Mouse (Mus musculus) embryonic facial prominence, embryonic 12.5 days (tissue): ENCODE data around the gene Glipr1l2. TPM values are rescaled to one million over a fixed set of nuclear protein-coding genes. Genes with fewer than 3 reads are reported as not detected.
A peak's percentile ranks its signal among the peaks of the same experiment; 100 is the strongest.

Experiments
- ATAC-seq: fragments of 200-750 bp; cut with Nextera tagmentation; 2 replicates; pipeline ENCODE4 v1.8.0; 2017; ENCODE audit not compliant: insufficient number of reproducible peaks, insufficient read depth, low FRiP score, low TSS enrichment
- H3K27ac ChIP-seq: fragments of 300-500 bp; sonication (generic); 2 replicates; pipeline ENCODE4 v1.5.1; 2016; ENCODE audit warnings: mild to moderate bottlenecking
- H3K27me3 ChIP-seq: fragments of 300-500 bp; sonication (generic); 2 replicates; pipeline ENCODE4 v1.6.1; 2016; ENCODE audit warnings: mild to moderate bottlenecking, moderate library complexity
- H3K36me3 ChIP-seq: fragments of 300-500 bp; sonication (generic); 2 replicates; pipeline ENCODE4 v1.6.1; 2016; ENCODE audit warnings: mild to moderate bottlenecking
- H3K4me1 ChIP-seq: fragments of 300-500 bp; sonication (generic); 2 replicates; pipeline ENCODE4 v1.6.1; 2016
- H3K4me2 ChIP-seq: fragments of 300-500 bp; sonication (generic); replicated peaks from 2 replicates; pipeline ENCODE4 v1.6.1; 2016; ENCODE audit warnings: mild to moderate bottlenecking, moderate library complexity
- H3K4me3 ChIP-seq: fragments of 300-500 bp; sonication (generic); 2 replicates; pipeline ENCODE4 v1.5.1; 2016; ENCODE audit warnings: mild to moderate bottlenecking
- H3K9ac ChIP-seq: fragments of 300-500 bp; sonication (generic); 2 replicates; pipeline ENCODE4 v1.6.1; 2016; ENCODE audit warnings: mild to moderate bottlenecking, moderate library complexity
- H3K9me3 ChIP-seq: fragments of 300-500 bp; sonication (generic); 2 replicates; pipeline ENCODE4 v1.6.1; 2016; ENCODE audit warnings: mild to moderate bottlenecking, moderate library complexity
- WGBS: fragments of 180-500 bp; shearing (Covaris S2); methylation state at CpG from one replicate; pipeline ENCODE4 v1.1.7; 2016; 5-methylcytosine and 5-hydroxymethylcytosine counted together
- polyA plus RNA-seq: library from polyadenylated mRNA; unstranded; fragments of >200 nt; fragmentation: Nextera tagmentation; extraction: Ambion mirVana; gene quantifications from 2 replicates; pipeline ENCODE4 v1.2.1, GENCODE M21; 2016

Glipr1l2 gene
- polyA plus RNA-seq, 1 experiment from 2014 or later: not detected

- H3K4me2 ChIP-seq: no peak overlapping the region
- no peak overlapping the region for H3K9ac ChIP-seq
- H3K27ac ChIP-seq: no peak overlapping the region
- H3K4me1 ChIP-seq: no peaks in the 10 kb centered on the region
- ATAC-seq: no peak
- no peak overlapping the region for H3K4me3 ChIP-seq
- H3K27me3 ChIP-seq: no peaks in the 10 kb centered on the region
- H3K36me3 ChIP-seq: no peaks in the 10 kb centered on the region
- H3K9me3 ChIP-seq: no peaks in the 10 kb centered on the region
- WGBS: 85% methylated on average over 3 of the region's 3 CpGs
These were observed 49.0 kb downstream of the Glipr1l2 start for GRCm38 (mm10) chr10:112132194-112132593.

GRCm38 (mm10) chr10:112138050-112138870 is 55.1 kb downstream of the Glipr1l2 start:
- ATAC-seq: 0 out of 2 replicates have a peak, but pooled peaks have one; percentile 15
- Histone ChIP-seq H3K9ac (no peak overlapping the region), H3K4me2 (peak overlapping the region; percentile 39), H3K27me3 (no peaks in the 10 kb centered on the region), H3K9me3 (no peaks in the 10 kb centered on the region), H3K4me1 (no peaks in the 10 kb centered on the region), H3K4me3 (0 out of 2 replicates have a peak overlapping the region, but pooled peaks have one; percentile 25), H3K27ac (no peak overlapping the region), H3K36me3 (no peaks in the 10 kb centered on the region)
- 17% methylated on average over 9 of the region's 9 CpGs for WGBS

DNA sequence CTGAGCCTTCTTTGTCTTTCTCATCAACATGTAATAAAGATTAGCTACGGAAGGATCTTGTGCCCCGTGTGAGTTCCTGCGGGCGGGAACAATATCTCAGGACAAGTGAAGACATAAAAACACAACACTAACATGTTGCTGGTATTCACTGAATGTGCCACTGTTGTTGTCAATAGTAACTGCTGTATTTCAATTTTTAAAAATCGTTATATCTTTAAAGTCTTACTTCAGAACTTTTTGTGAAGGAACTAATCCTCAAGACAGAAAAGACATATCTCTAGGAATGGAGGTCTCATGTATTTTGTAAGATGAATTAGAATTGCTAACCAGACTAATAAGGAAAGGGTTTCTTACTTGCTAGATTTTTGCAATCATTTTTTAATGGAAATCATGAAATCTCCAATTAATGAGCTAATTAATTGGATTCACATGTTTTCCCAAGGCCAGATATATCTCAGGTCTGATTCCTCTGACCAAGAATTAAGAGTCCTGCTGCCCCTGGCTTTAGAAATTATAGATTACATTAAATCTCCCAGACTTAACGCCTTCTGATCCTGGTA is 55.8 kb downstream of the Glipr1l2 start:
- ATAC-seq: no peak
- H3K9ac ChIP-seq: no peak overlapping the region
- no peaks in the 10 kb centered on the region for H3K36me3 ChIP-seq
- no peaks in the 10 kb centered on the region for H3K27me3 ChIP-seq
- 42% methylated on average over 6 of the region's 6 CpGs for WGBS
- H3K4me1 ChIP-seq: no peaks in the 10 kb centered on the region
- H3K4me3 ChIP-seq: 0 out of 2 replicates have a peak overlapping the region, but pooled peaks have one; percentile 25
- H3K4me2 ChIP-seq: peak overlapping the region; percentile 39
- no peak overlapping the region for H3K27ac ChIP-seq
- no peaks in the 10 kb centered on the region for H3K9me3 ChIP-seq

- H3K4me1 ChIP-seq: no peaks in the 10 kb centered on the region
- no peaks in the 10 kb centered on the region for H3K27me3 ChIP-seq
- no peaks in the 10 kb centered on the region for H3K9me3 ChIP-seq
- no peak for ATAC-seq
- WGBS: 59% methylated on average over 2 of the region's 2 CpGs
- no peak overlapping the region for H3K4me3 ChIP-seq
- no peak overlapping the region for H3K27ac ChIP-seq
- H3K9ac ChIP-seq: no peak overlapping the region
- H3K36me3 ChIP-seq: no peaks in the 10 kb centered on the region
- H3K4me2 ChIP-seq: no peak overlapping the region
These were observed 56.7 kb downstream of the Glipr1l2 start for GRCm38 (mm10) chr10:112139834-112140233.

Other genes with a start within 250 kb of the Glipr1l2 start
- gene Krr1, start 110.7 kb upstream of the Glipr1l2 start, polyA plus RNA-seq: 51.5 and 54.0 TPM in 2 replicates
- 1.6 and 2.4 TPM in 2 replicates for gene Glipr1, start 80.7 kb upstream of the Glipr1l2 start, polyA plus RNA-seq
- gene Glipr1l1, start 23.2 kb upstream of the Glipr1l2 start, polyA plus RNA-seq: not detected in 2 replicates
- gene Glipr1l3, start 77.0 kb downstream of the Glipr1l2 start, polyA plus RNA-seq: not detected in 2 replicates
- 0.36 and 0.62 TPM in 2 replicates for gene Caps2, start 80.3 kb downstream of the Glipr1l2 start, polyA plus RNA-seq
- gene Kcnc2, start 187.8 kb downstream of the Glipr1l2 start, polyA plus RNA-seq: 0.69 and 0.93 TPM in 2 replicates